ENCODE assay signal across 29 mouse cellular contexts in the genomic region with DNA sequence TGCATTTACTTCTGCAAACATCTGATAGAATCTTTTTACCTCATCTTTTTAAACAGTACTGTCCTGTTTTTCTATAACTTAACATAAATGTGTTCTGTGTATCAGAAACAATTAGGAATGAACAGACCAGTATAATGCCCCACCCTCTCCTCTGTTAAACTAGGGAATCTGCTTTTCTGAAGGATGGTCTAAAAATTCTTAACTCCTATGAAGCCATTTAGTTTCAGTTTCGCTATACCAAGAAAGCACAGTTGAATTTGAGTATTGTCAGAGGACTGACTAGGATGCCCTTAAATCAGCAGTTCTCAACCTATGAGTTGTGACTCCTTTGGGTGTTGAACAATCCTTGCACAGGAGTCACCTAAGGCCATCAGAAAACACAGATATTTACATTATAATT. TPM values are rescaled to one million over a fixed set of nuclear protein-coding genes. Genes with fewer than 3 reads are reported as not detected.
DNase-seq lines count a peak whose midpoint lies in the region; ATAC-seq and TF ChIP-seq lines count a peak whose summit lies in the region.
"Had no signal": no experiment of that assay in that cellular context is flagged by ENCODE, and none has a peak within 500 bp of the region (broad histone marks: within the 10 kb centered on the region; RNA-seq: fewer than 3 reads in every experiment).

No protein-coding gene starts in this region.

- no peak for TF ChIP-seq CTCF in CH12.LX (conservative IDR thresholded peaks at IDR 0.05 in 1 of 2, IDR thresholded peaks at IDR 0.05 in 1 of 2; ENCODE audit: low read depth in 2 of 2, low read length in 2 of 2)

- 0 out of 2 replicates have a peak overlapping the region, but pooled peaks have one; percentile 26 for H3K9ac ChIP-seq in CH12.LX (ENCODE audit: insufficient read depth, low read depth)
- H3K9ac ChIP-seq: forebrain, embryonic 13.5 days; hindbrain, embryonic 15.5 days; intestine, embryonic 15.5 days; limb, embryonic 15.5 days; liver, embryonic 13.5 days; midbrain, embryonic 15.5 days; neural tube, embryonic 12.5 days had no signal

- peak overlapping the region; percentile 14; the same call in 1 of the 2 replicates for H3K27ac ChIP-seq in CH12.LX (ENCODE audit: insufficient read depth, low read depth)
- H3K27ac ChIP-seq: forebrain, embryonic 13.5 days; hindbrain, embryonic 10.5 days; hindbrain, embryonic 15.5 days; intestine, embryonic 15.5 days; limb, embryonic 10.5 days; limb, embryonic 15.5 days; liver, embryonic 13.5 days; macrophage; midbrain, embryonic 10.5 days; midbrain, embryonic 15.5 days; neural tube, embryonic 12.5 days had no signal

- in situ Hi-C loops in CH12.LX (cut with MboI; ENCODE audit: low pct_ligation_motif_present, low pct_unique_long_range_greater_than_20kb, low sequenced_read_pairs), result no loop called here

- DNase-seq in 416B (ENCODE audit: low read depth), result peak; percentile 14
- DNase-seq in CH12.LX (ENCODE audit: extremely low read depth), result no peak
- peak; percentile 2 for DNase-seq in splenic B cell, adult 2 months (ENCODE audit: low read depth, low spot score)
- no peak for DNase-seq in heart, postnatal 10 days
- DNase-seq in urinary bladder, postnatal 36 days (ENCODE audit: low spot score in 2 of 2), result no peak
- no peak for DNase-seq in frontal cortex, postnatal 10 days (ENCODE audit: low spot score in 2 of 2)
- DNase-seq: adrenal gland, postnatal 10 days; cerebellum, adult 8-10 months; cerebellum, postnatal 25 days; gastrocnemius, postnatal 14 days; heart, adult 18-20 months; kidney, adult 2 months; kidney, postnatal 4 days; liver, embryonic 13.5 days; lung, adult 18-20 months; right cerebral cortex, adult 18-20 months had no signal

- dilution Hi-C loops in CH12.LX (cut with MboI; ENCODE audit: extremely low pct_ligation_motif_present, extremely low pct_unique_long_range_greater_than_20kb, low sequenced_read_pairs), result no loop called here

- no peak for TF ChIP-seq POLR2A in CH12.LX (IDR thresholded peaks at IDR 0.05; ENCODE audit: low read depth, low read length)

- H3K4me1 ChIP-seq in CH12.LX (ENCODE audit: control insufficient read depth in 1 of 2, insufficient read depth in 2 of 2), result peaks cover 5 to 55% of the 10 kb centered on the region in 2 experiments
- H3K4me1 ChIP-seq: intestine, embryonic 15.5 days; neural tube, embryonic 12.5 days had no signal

- H3K27me3 ChIP-seq in CH12.LX (replicated peaks), result no peaks in the 10 kb centered on the region
- no peaks in the 10 kb centered on the region for H3K27me3 ChIP-seq in splenic B cell, adult 2 months (ENCODE audit: control insufficient read depth, insufficient read depth, low read length, poor library complexity, severe bottlenecking)
- H3K27me3 ChIP-seq: forebrain, embryonic 13.5 days; hindbrain, embryonic 15.5 days; intestine, embryonic 15.5 days; limb, embryonic 15.5 days; liver, embryonic 13.5 days; midbrain, embryonic 15.5 days; neural tube, embryonic 12.5 days had no signal

- peak overlapping the region; percentile 61; the same call in 1 of the 2 replicates for H3K4me2 ChIP-seq in CH12.LX (ENCODE audit: insufficient read depth, low read depth, poor library complexity, severe bottlenecking)
- H3K4me2 ChIP-seq: forebrain, embryonic 13.5 days; heart, embryonic 11.5 days; hindbrain, embryonic 15.5 days; intestine, embryonic 15.5 days; limb, embryonic 15.5 days; liver, embryonic 13.5 days; midbrain, embryonic 15.5 days; neural tube, embryonic 12.5 days had no signal

- no peaks in the 10 kb centered on the region for H3K9me3 ChIP-seq in CH12.LX (replicated peaks; ENCODE audit: low read length)
- H3K9me3 ChIP-seq: forebrain, embryonic 13.5 days; hindbrain, embryonic 10.5 days; hindbrain, embryonic 15.5 days; intestine, embryonic 15.5 days; limb, embryonic 10.5 days; limb, embryonic 15.5 days; liver, embryonic 13.5 days; midbrain, embryonic 10.5 days; midbrain, embryonic 15.5 days; neural tube, embryonic 12.5 days had no signal

- H3K79me2 ChIP-seq in CH12.LX (replicated peaks; ENCODE audit: control insufficient read depth, extremely low read depth, insufficient read depth, poor library complexity, severe bottlenecking), result peaks cover 28% of the 10 kb centered on the region

- TF ChIP-seq RAD21 in CH12.LX (IDR thresholded peaks at IDR 0.05; ENCODE audit: low read depth, low read length), result no peak

- peak overlapping the region in 1 of 3 experiments; percentile 10 for H3K4me3 ChIP-seq in CH12.LX (replicated peaks in 1 of 3; ENCODE audit: low read depth in 2 of 3, low read length in 2 of 3, poor library complexity in 1 of 3)
- H3K4me3 ChIP-seq: forebrain, embryonic 13.5 days; hindbrain, embryonic 10.5 days; hindbrain, embryonic 15.5 days; intestine, embryonic 15.5 days; limb, embryonic 10.5 days; limb, embryonic 15.5 days; liver, embryonic 13.5 days; midbrain, embryonic 10.5 days; midbrain, embryonic 15.5 days; neural tube, embryonic 12.5 days had no signal

- no peak for TF ChIP-seq EP300 in CH12.LX (IDR thresholded peaks at IDR 0.05; ENCODE audit: low read length)

- ATAC-seq in hematopoietic stem cell, adult 5-6 weeks (replicated peaks in 1 of 2; ENCODE audit: insufficient read depth in 1 of 2, low FRiP score in 2 of 2, low TSS enrichment in 1 of 2, low read depth in 1 of 2, poor library complexity in 2 of 2, severe bottlenecking in 2 of 2), result peak; percentile 40 to 78; a peak in 2 of 4 replicates
- ATAC-seq: forebrain, embryonic 13.5 days; intestine, embryonic 15.5 days; lung, postnatal 0 days; midbrain, embryonic 15.5 days had no signal

- peaks cover 9 to 37% of the 10 kb centered on the region in 2 experiments for H3K36me3 ChIP-seq in CH12.LX (replicated peaks in 1 of 2; ENCODE audit: control insufficient read depth in 1 of 2, insufficient read depth in 1 of 2, low read length in 1 of 2)
- no peaks in the 10 kb centered on the region for H3K36me3 ChIP-seq in splenic B cell, adult 2 months (ENCODE audit: control insufficient read depth, insufficient read depth, low read length, poor library complexity, severe bottlenecking)
- H3K36me3 ChIP-seq: hindbrain, embryonic 15.5 days; midbrain, embryonic 15.5 days had no signal

- intact Hi-C loops in heart, postnatal 10 days (cut with DNase I), result loop anchor here (10.0 kb wide), 1 partner anchor 1450 kb away; the partner anchor contains the start of gene Tapt1

TF ChIP-seq in CH12.LX, 34 proteins besides CTCF, POLR2A, EP300 and RAD21:
- TF ChIP-seq E2F4 (IDR thresholded peaks at IDR 0.05; ENCODE audit: insufficient replicate concordance, low read depth, low read length), result no peak
- peak; percentile 58 for TF ChIP-seq IRF4 (IDR thresholded peaks at IDR 0.05; ENCODE audit: low read depth, low read length)
- no peak for TF ChIP-seq ZMIZ1 (IDR thresholded peaks at IDR 0.05; ENCODE audit: low read depth, low read length)

RNA-seq across cellular contexts. Expression of gene Ncapg, which starts 5.3 kb away (rescaled TPM):
- total RNA-seq in CH12.LX (2012; rRNA removed) (58.9 and 63.9 TPM in 2 replicates), CH12.LX (2014; rRNA removed) (95.5 and 113 TPM in 2 replicates)
- polyA plus RNA-seq in CH12.LX (2012; ENCODE audit: insufficient read length, low read depth), result 66.7 and 69.6 TPM in 2 replicates
- 58.3 and 68.0 TPM in 2 replicates for total RNA-seq in hematopoietic stem cell, adult 5-6 weeks (2017)
- total RNA-seq in heart, postnatal 10 days (2021), result 1 to 10 TPM; 6.7 to 7.1 TPM

RNA-seq across cellular contexts. Expression of gene Fam184b, which starts 35.6 kb away (rescaled TPM):
- 0.04 TPM in 1 of 2 replicates, not detected in the other for total RNA-seq in CH12.LX (2012; rRNA removed)
- not detected in 2 replicates for total RNA-seq in CH12.LX (2014; rRNA removed)
- 0.10 TPM in 1 of 2 replicates, not detected in the other for polyA plus RNA-seq in CH12.LX (2012; ENCODE audit: insufficient read length, low read depth)
- not detected in 2 replicates for total RNA-seq in hematopoietic stem cell, adult 5-6 weeks (2017)
- total RNA-seq in heart, postnatal 10 days (2021), result under 1 TPM; 0.10 to 0.12 TPM
- polyA plus RNA-seq: macrophage had no signal

Comparison
In these comparisons a context has a peak if more than half of its experiments do, and no peak if none do; other contexts are left out.
1. DNase-seq: peak in 416B (single experiment) and splenic B cell, adult 2 months (single experiment); none in CH12.LX (single experiment), heart, postnatal 10 days (0 of 2), urinary bladder, postnatal 36 days (0 of 2) and frontal cortex, postnatal 10 days (0 of 2).